Mouse (Mus musculus) hindbrain, postnatal 0 days (tissue): ENCODE data around the gene Gatb. TPM values are rescaled to one million over a fixed set of nuclear protein-coding genes. Genes with fewer than 3 reads are reported as not detected.

Experiments
- ATAC-seq: fragments of 200-750 bp; cut with Nextera tagmentation; 2 replicates; pipeline ENCODE4 v1.8.0; 2017; ENCODE audit warnings: mild to moderate bottlenecking, moderate TSS enrichment, moderate library complexity
- DNase-seq: peaks from one replicate; pipeline ENCODE4 v3.0.0-alpha.2; 2015; ENCODE audit warnings: low spot score
- H3K27ac ChIP-seq: fragments of 300-500 bp; sonication (generic); 2 replicates; pipeline ENCODE4 v1.5.1; 2014; ENCODE audit warnings: mild to moderate bottlenecking
- H3K27me3 ChIP-seq: fragments of 300-500 bp; sonication (generic); 2 replicates; pipeline ENCODE4 v1.6.1; 2014; ENCODE audit warnings: low read length, mixed read lengths; ENCODE audit not compliant: insufficient read depth
- H3K36me3 ChIP-seq: fragments of 300-500 bp; sonication (generic); 2 replicates; pipeline ENCODE4 v1.6.1; 2014; ENCODE audit warnings: low read length, mixed read lengths; ENCODE audit not compliant: insufficient read depth
- H3K4me1 ChIP-seq: fragments of 300-500 bp; sonication (generic); 2 replicates; pipeline ENCODE4 v1.6.1; 2014; ENCODE audit warnings: antibody characterized with exemption, low read length, mixed read lengths; ENCODE audit not compliant: insufficient read depth
- H3K4me2 ChIP-seq: fragments of 300-500 bp; sonication (generic); 2 replicates; pipeline ENCODE4 v1.6.1; 2014; ENCODE audit warnings: low read depth, mild to moderate bottlenecking, low read length, moderate library complexity, mixed read lengths
- H3K4me3 ChIP-seq: fragments of 300-500 bp; sonication (generic); 2 replicates; pipeline ENCODE4 v1.5.1; 2014; ENCODE audit warnings: low read length
- H3K9ac ChIP-seq: fragments of 300-500 bp; sonication (generic); replicated peaks from 2 replicates; pipeline ENCODE4 v1.6.1; 2014; ENCODE audit warnings: mild to moderate bottlenecking, low read length, moderate library complexity, mixed read lengths
- H3K9me3 ChIP-seq: fragments of 300-500 bp; sonication (generic); 2 replicates; pipeline ENCODE4 v1.6.1; 2016; ENCODE audit warnings: low read length, mixed read lengths
- CTCF ChIP-seq: IDR thresholded peaks from 2 replicates; pipeline ENCODE4 v1.5.1; 2016; ENCODE audit warnings: antibody characterized with exemption, control low read depth, low read depth
- WGBS: fragments of 180-500 bp; shearing (Covaris S2); extraction: QIAGEN DNeasy Blood & Tissue Kit; methylation state at CpG from one replicate; pipeline ENCODE4 v1.1.7; 2014; 5-methylcytosine and 5-hydroxymethylcytosine counted together
- polyA plus RNA-seq: library from polyadenylated mRNA; unstranded; fragments of >200 nt; fragmentation: Nextera tagmentation; extraction: Ambion mirVana; gene quantifications from 2 replicates; pipeline ENCODE4 v1.2.1, GENCODE M21; 2015
- total RNA-seq: library from RNA; depleted of rRNA; stranded (reverse); fragments of >200 nt; gene quantifications from 2 replicates; pipeline ENCODE4 v1.2.3, GENCODE M21; 2014

Gene Gatb
- total and polyA plus RNA-seq, 2 experiments from 2014 or later = 18.4 to 44.8 TPM

GRCm38 (mm10) chr3:85635126-85635419 lies 61.2 kb downstream of the Gatb start:
- 80% methylated on average over 2 of the region's 2 CpGs for WGBS

GRCm38 (mm10) chr3:85635591-85635990 lies 61.7 kb downstream of the Gatb start:
- Histone ChIP-seq H3K4me1 (no peaks in the 10 kb centered on the region), H3K9me3 (no peaks in the 10 kb centered on the region), H3K9ac (no peak overlapping the region), H3K27me3 (no peaks in the 10 kb centered on the region), H3K4me3 (no peak overlapping the region), H3K36me3 (no peaks in the 10 kb centered on the region), H3K27ac (no peak overlapping the region), H3K4me2 (no peak overlapping the region)
- DNase-seq (no peak), ATAC-seq (no peak)
- TF ChIP-seq CTCF = no peak
- WGBS = 90% methylated on average over 2 of the region's 2 CpGs

More at GRCm38 (mm10) chr3:85635126-85635419, 61.2 kb downstream of the Gatb start:
- Histone ChIP-seq H3K9ac (no peak overlapping the region), H3K27ac (no peak overlapping the region), H3K4me3 (no peak overlapping the region), H3K4me2 (no peak overlapping the region), H3K9me3 (no peaks in the 10 kb centered on the region), H3K27me3 (no peaks in the 10 kb centered on the region), H3K4me1 (no peaks in the 10 kb centered on the region), H3K36me3 (no peaks in the 10 kb centered on the region)
- DNase-seq = no peak
- TF ChIP-seq CTCF = no peak
- no peak for ATAC-seq

GRCm38 (mm10) chr3:85636716-85637447 lies 63.0 kb downstream of the Gatb start:
- H3K36me3 ChIP-seq = no peaks in the 10 kb centered on the region
- no peak for TF ChIP-seq CTCF
- H3K27me3 ChIP-seq = no peaks in the 10 kb centered on the region
- no peak overlapping the region for H3K9ac ChIP-seq
- no peak for DNase-seq
- 86% methylated on average over 5 of the region's 5 CpGs for WGBS
- H3K4me3 ChIP-seq = no peak overlapping the region
- no peaks in the 10 kb centered on the region for H3K9me3 ChIP-seq
- no peak for ATAC-seq
- H3K27ac ChIP-seq = no peak overlapping the region
- H3K4me1 ChIP-seq = no peaks in the 10 kb centered on the region
- no peak overlapping the region for H3K4me2 ChIP-seq

GRCm38 (mm10) chr3:85641751-85642150 lies 67.8 kb downstream of the Gatb start:
- Histone ChIP-seq H3K4me2 (no peak overlapping the region), H3K4me1 (no peaks in the 10 kb centered on the region), H3K27ac (no peak overlapping the region), H3K9me3 (no peaks in the 10 kb centered on the region), H3K27me3 (no peaks in the 10 kb centered on the region), H3K9ac (no peak overlapping the region), H3K36me3 (no peaks in the 10 kb centered on the region), H3K4me3 (no peak overlapping the region)
- DNase-seq (no peak), ATAC-seq (no peak)
- TF ChIP-seq CTCF = no peak
- 91% methylated on average over 3 of the region's 3 CpGs for WGBS

- Histone ChIP-seq H3K4me2 (no peak overlapping the region), H3K9ac (no peak overlapping the region), H3K4me1 (no peaks in the 10 kb centered on the region), H3K27ac (no peak overlapping the region), H3K36me3 (no peaks in the 10 kb centered on the region), H3K9me3 (no peaks in the 10 kb centered on the region), H3K27me3 (no peaks in the 10 kb centered on the region), H3K4me3 (no peak overlapping the region)
- no peak for TF ChIP-seq CTCF
- DNase-seq = no peak
- WGBS = 93% methylated on average over 3 of the region's 3 CpGs
- ATAC-seq = no peak
Measured at GRCm38 (mm10) chr3:85644814-85645213, 70.9 kb downstream of the Gatb start.

GRCm38 (mm10) chr3:85645517-85646004 lies 71.6 kb downstream of the Gatb start:
- WGBS = 81% methylated on average over 7 of the region's 7 CpGs
- DNase-seq (no peak), ATAC-seq (no peak)
- no peak overlapping the region for H3K4me2 ChIP-seq
- no peaks in the 10 kb centered on the region for H3K27me3 ChIP-seq
- no peak overlapping the region for H3K4me3 ChIP-seq
- no peak for TF ChIP-seq CTCF
- H3K9ac ChIP-seq = no peak overlapping the region
- H3K36me3 ChIP-seq = no peaks in the 10 kb centered on the region
- H3K27ac ChIP-seq = no peak overlapping the region
- H3K4me1 ChIP-seq = no peaks in the 10 kb centered on the region
- no peaks in the 10 kb centered on the region for H3K9me3 ChIP-seq

GRCm38 (mm10) chr3:85649176-85649575 lies 75.3 kb downstream of the Gatb start:
- Histone ChIP-seq H3K9ac (no peak overlapping the region), H3K4me3 (no peak overlapping the region), H3K4me2 (no peak overlapping the region), H3K27me3 (no peaks in the 10 kb centered on the region), H3K36me3 (no peaks in the 10 kb centered on the region), H3K4me1 (no peaks in the 10 kb centered on the region), H3K9me3 (no peaks in the 10 kb centered on the region), H3K27ac (no peak overlapping the region)
- TF ChIP-seq CTCF = no peak
- WGBS = 91% methylated on average over 4 of the region's 4 CpGs
- no peak for DNase-seq
- ATAC-seq = no peak
